ENCODE assay signal across 16 mouse cellular contexts in genomic region chr10:34327144-34327543, GRCm38 (mm10).
"Had no signal": no experiment of that assay in that cellular context is flagged by ENCODE, and none has a peak within 500 bp of the region (broad histone marks: within the 10 kb centered on the region; RNA-seq: fewer than 3 reads in every experiment).

No protein-coding gene starts in this region.

- H3K36me3 ChIP-seq: limb, embryonic 15.5 days; stomach, embryonic 15.5 days had no signal

- ATAC-seq: liver, postnatal 0 days; lung, postnatal 0 days had no signal

- H3K9me3 ChIP-seq: limb, embryonic 12.5 days; limb, embryonic 15.5 days; stomach, embryonic 15.5 days had no signal

- DNase-seq: kidney, adult 18-20 months; kidney, adult 9 months; kidney, postnatal 14 days; left cerebral cortex, postnatal 4 days; liver, postnatal 0 days; right cerebral cortex, postnatal 25 days; spleen, adult 18-20 months; thymus, postnatal 25 days had no signal

- H3K4me2 ChIP-seq: limb, embryonic 12.5 days; limb, embryonic 15.5 days; liver, embryonic 11.5 days; lung, embryonic 14.5 days; stomach, embryonic 15.5 days had no signal

- H3K4me3 ChIP-seq: limb, embryonic 12.5 days; limb, embryonic 15.5 days; stomach, embryonic 15.5 days had no signal

- H3K4me1 ChIP-seq: limb, embryonic 12.5 days; limb, embryonic 15.5 days; stomach, embryonic 15.5 days had no signal

- H3K27ac ChIP-seq: limb, embryonic 12.5 days; limb, embryonic 15.5 days; liver, embryonic 14.5 days; macrophage; stomach, embryonic 15.5 days had no signal

- H3K27me3 ChIP-seq: limb, embryonic 12.5 days; limb, embryonic 15.5 days; stomach, embryonic 15.5 days had no signal

- H3K9ac ChIP-seq: limb, embryonic 12.5 days; limb, embryonic 15.5 days; liver, embryonic 14.5 days; liver, postnatal 0 days; lung, embryonic 14.5 days; stomach, embryonic 15.5 days had no signal
